Mouse (Mus musculus) inflammation-experienced regulatory T-cells (primary cell): Measurements from ENCODE around the gene Olfr371. TPM values are rescaled to one million over a fixed set of nuclear protein-coding genes. Genes with fewer than 3 reads are reported as not detected.

ENCODE experiments used
- polyA plus RNA-seq, 2 experiments: library from polyadenylated mRNA; unstranded; fragments of 100-300 nt; shearing (Covaris generic); gene quantifications; one replicate each; pipeline ENCODE4 v1.2.1; 2017

Gene Olfr371
- not detected for polyA plus RNA-seq

GRCm38 (mm10) chr8:85225688-85226087 lies at the start of gene Olfr371:
Gene Olfr371, plus strand, starts transcription at chr8:85225988.

Other genes with a start within 250 kb of the Olfr371 start
- 100 to 1,000 TPM; 705 to 997 TPM for gene Junb, start 247.3 kb upstream of the Olfr371 start, polyA plus RNA-seq
- gene Hook2, start 235.4 kb upstream of the Olfr371 start, polyA plus RNA-seq: 10 to 100 TPM in 1 of 2 experiments, 1 to 10 TPM in 1; 9.9 to 13.0 TPM
- not detected for gene Best2, start 211.5 kb upstream of the Olfr371 start, polyA plus RNA-seq
- 10 to 100 TPM; 42.3 to 45.3 TPM for gene Asna1, start 200.7 kb upstream of the Olfr371 start, polyA plus RNA-seq
- gene Trir, start 199.2 kb upstream of the Olfr371 start, polyA plus RNA-seq: 100 to 1,000 TPM; 198 to 209 TPM
- gene Tnpo2, start 189.1 kb upstream of the Olfr371 start, polyA plus RNA-seq: 10 to 100 TPM; 27.1 to 27.2 TPM
- 1 to 10 TPM; 5.4 to 8.2 TPM for gene Fbxw9, start 165.9 kb upstream of the Olfr371 start, polyA plus RNA-seq
- 1 to 10 TPM; 1.3 to 1.8 TPM for gene Gm5741, start 158.0 kb upstream of the Olfr371 start, polyA plus RNA-seq
- 100 to 1,000 TPM in 1 of 2 experiments, 10 to 100 TPM in 1; 87.4 to 118 TPM for gene Dhps, start 154.2 kb upstream of the Olfr371 start, polyA plus RNA-seq
- 100 to 1,000 TPM; 165 to 168 TPM for gene Wdr83os, start 145.2 kb upstream of the Olfr371 start, polyA plus RNA-seq
- gene Wdr83, start 144.7 kb upstream of the Olfr371 start, polyA plus RNA-seq: 10 to 100 TPM; 38.6 to 45.7 TPM
- gene Man2b1, start 142.7 kb upstream of the Olfr371 start, polyA plus RNA-seq: 100 to 1,000 TPM; 143 to 145 TPM
- under 1 TPM in 1 of 2 experiments, not detected in 1; 0.25 TPM for gene Zfp791, start 102.9 kb upstream of the Olfr371 start, polyA plus RNA-seq
- gene Cks1brt, start 74.1 kb upstream of the Olfr371 start, polyA plus RNA-seq: 1 to 10 TPM in 1 of 2 experiments, under 1 TPM in 1; 0.10 to 2.4 TPM
- gene Orc6, start 73.6 kb downstream of the Olfr371 start, polyA plus RNA-seq: 10 to 100 TPM; 25.7 to 26.0 TPM
- gene Vps35, start 73.8 kb downstream of the Olfr371 start, polyA plus RNA-seq: 100 to 1,000 TPM in 1 of 2 experiments, 10 to 100 TPM in 1; 89.7 to 104 TPM
- gene Mylk3, start 160.4 kb downstream of the Olfr371 start, polyA plus RNA-seq: under 1 TPM in 1 of 2 experiments, not detected in 1; 0.87 TPM
- gene 4921524J17Rik, start 206.8 kb downstream of the Olfr371 start, polyA plus RNA-seq: 10 to 100 TPM; 45.7 to 56.7 TPM